Mouse (Mus musculus): ENCODE data around the gene Ctnna3.
"Not testable (repeated sequence)": the region's sequence is repeated elsewhere in the genome, so short reads cannot be mapped to it uniquely, and the experiment has no call there.

Gene Ctnna3

GRCm38 (mm10) chr10:64182731-64183130, 752.8 kb downstream of the Ctnna3 start:
- DNase-seq (ENCODE audit: low read depth, low spot score), result no peak

- no peak for DNase-seq (ENCODE audit: low read depth, low spot score)
These were observed 758.1 kb downstream of the Ctnna3 start for GRCm38 (mm10) chr10:64188046-64188445.

- no peak for DNase-seq (ENCODE audit: low read depth, low spot score)
These were observed 767.7 kb downstream of the Ctnna3 start for GRCm38 (mm10) chr10:64197584-64197983.

GRCm38 (mm10) chr10:64215632-64216031, 785.7 kb downstream of the Ctnna3 start:
- no peak for DNase-seq (ENCODE audit: low read depth, low spot score)

GRCm38 (mm10) chr10:64223023-64223422, 793.1 kb downstream of the Ctnna3 start:
- DNase-seq (ENCODE audit: low read depth, low spot score), result no peak

GRCm38 (mm10) chr10:64224007-64224406, 794.1 kb downstream of the Ctnna3 start:
- DNase-seq (ENCODE audit: low read depth, low spot score), result no peak

GRCm38 (mm10) chr10:64224424-64224823, 794.5 kb downstream of the Ctnna3 start:
- no peak for DNase-seq (ENCODE audit: low read depth, low spot score)

- not testable (repeated sequence) for DNase-seq (ENCODE audit: low read depth, low spot score)
These were observed 795.9 kb downstream of the Ctnna3 start for GRCm38 (mm10) chr10:64225826-64226225.

- no peak for DNase-seq (ENCODE audit: low read depth, low spot score)
These were observed 813.5 kb downstream of the Ctnna3 start for GRCm38 (mm10) chr10:64243421-64243820.

GRCm38 (mm10) chr10:64268156-64268555, 838.3 kb downstream of the Ctnna3 start:
- DNase-seq (ENCODE audit: low read depth, low spot score), result no peak

- DNase-seq (ENCODE audit: low read depth, low spot score), result no peak
These were observed 845.2 kb downstream of the Ctnna3 start for GRCm38 (mm10) chr10:64275143-64275542.

GRCm38 (mm10) chr10:64278836-64279235, 848.9 kb downstream of the Ctnna3 start:
- DNase-seq (ENCODE audit: low read depth, low spot score), result no peak

GRCm38 (mm10) chr10:64305802-64306201, 875.9 kb downstream of the Ctnna3 start:
- no peak for DNase-seq (ENCODE audit: low read depth, low spot score)

GRCm38 (mm10) chr10:64311622-64312292, 881.9 kb downstream of the Ctnna3 start:
- DNase-seq (ENCODE audit: low read depth, low spot score), result no peak

- no peak for DNase-seq (ENCODE audit: low read depth, low spot score)
These were observed 890.4 kb downstream of the Ctnna3 start for GRCm38 (mm10) chr10:64320332-64320731.

- DNase-seq (ENCODE audit: low read depth, low spot score), result no peak
These were observed 912.9 kb downstream of the Ctnna3 start for GRCm38 (mm10) chr10:64342702-64343379.

- no peak for DNase-seq (ENCODE audit: low read depth, low spot score)
These were observed 943.4 kb downstream of the Ctnna3 start for GRCm38 (mm10) chr10:64373288-64373687.

- no peak for DNase-seq (ENCODE audit: low read depth, low spot score)
These were observed 947.9 kb downstream of the Ctnna3 start for GRCm38 (mm10) chr10:64377751-64378150.

GRCm38 (mm10) chr10:64396579-64396978, 966.7 kb downstream of the Ctnna3 start:
- DNase-seq (ENCODE audit: low read depth, low spot score), result no peak

- DNase-seq (ENCODE audit: low read depth, low spot score), result not testable (repeated sequence)
These were observed 988.5 kb downstream of the Ctnna3 start for GRCm38 (mm10) chr10:64418396-64418795.

GRCm38 (mm10) chr10:64438736-64439135, 1008.8 kb downstream of the Ctnna3 start:
- no peak for DNase-seq (ENCODE audit: low read depth, low spot score)

- no peak for DNase-seq (ENCODE audit: low read depth, low spot score)
These were observed 1018.7 kb downstream of the Ctnna3 start for GRCm38 (mm10) chr10:64448624-64449023.

- DNase-seq (ENCODE audit: low read depth, low spot score), result no peak
These were observed 1053.4 kb downstream of the Ctnna3 start for GRCm38 (mm10) chr10:64483281-64483680.
